25 mouse cellular contexts compared by ENCODE assay signal in genomic region chr4:148682961-148683360, GRCm38 (mm10). TPM values are rescaled to one million over a fixed set of nuclear protein-coding genes. Genes with fewer than 3 reads are reported as not detected.
DNase-seq lines count a peak whose midpoint lies in the region; ATAC-seq lines count a peak whose summit lies in the region.
"Had no signal": no experiment of that assay in that cellular context is flagged by ENCODE, and none has a peak within 500 bp of the region (broad histone marks: within the 10 kb centered on the region; RNA-seq: fewer than 3 reads in every experiment).

No protein-coding gene starts in this region.

- H3K36me3 ChIP-seq in embryonic facial prominence, embryonic 12.5 days = no peaks in the 10 kb centered on the region
- H3K36me3 ChIP-seq in limb, embryonic 11.5 days (ENCODE audit: control insufficient read depth, insufficient read depth, low read length) = no peaks in the 10 kb centered on the region
- no peaks in the 10 kb centered on the region for H3K36me3 ChIP-seq in midbrain, embryonic 10.5 days
- H3K36me3 ChIP-seq in midbrain, embryonic 13.5 days = no peaks in the 10 kb centered on the region
- H3K36me3 ChIP-seq: forebrain, embryonic 12.5 days; heart, embryonic 10.5 days; hindbrain, embryonic 10.5 days; liver, embryonic 13.5 days; midbrain, embryonic 12.5 days; neural tube, embryonic 12.5 days; stomach, embryonic 15.5 days had no signal

- H3K9ac ChIP-seq in embryonic facial prominence, embryonic 12.5 days = no peak overlapping the region
- no peak overlapping the region for H3K9ac ChIP-seq in limb, embryonic 11.5 days (ENCODE audit: low read length)
- H3K9ac ChIP-seq in midbrain, embryonic 13.5 days (replicated peaks) = no peak overlapping the region
- H3K9ac ChIP-seq: forebrain, embryonic 12.5 days; liver, embryonic 13.5 days; midbrain, embryonic 12.5 days; neural tube, embryonic 12.5 days; stomach, embryonic 15.5 days had no signal

- 92% methylated on average over 4 of the region's 4 CpGs for WGBS in embryonic facial prominence, embryonic 12.5 days
- WGBS in limb, embryonic 11.5 days = 91% methylated on average over 4 of the region's 4 CpGs
- WGBS in midbrain, embryonic 10.5 days = 92% methylated on average over 4 of the region's 4 CpGs
- 93% methylated on average over 4 of the region's 4 CpGs for WGBS in midbrain, embryonic 13.5 days

- no peaks in the 10 kb centered on the region for H3K9me3 ChIP-seq in embryonic facial prominence, embryonic 12.5 days
- H3K9me3 ChIP-seq in limb, embryonic 11.5 days (ENCODE audit: control insufficient read depth, low read length) = no peaks in the 10 kb centered on the region
- no peaks in the 10 kb centered on the region for H3K9me3 ChIP-seq in midbrain, embryonic 10.5 days (replicated peaks)
- no peaks in the 10 kb centered on the region for H3K9me3 ChIP-seq in midbrain, embryonic 13.5 days
- H3K9me3 ChIP-seq: forebrain, embryonic 12.5 days; heart, embryonic 10.5 days; hindbrain, embryonic 10.5 days; liver, embryonic 13.5 days; midbrain, embryonic 12.5 days; neural tube, embryonic 12.5 days; stomach, embryonic 15.5 days had no signal

- ATAC-seq in embryonic facial prominence, embryonic 12.5 days (ENCODE audit: insufficient number of reproducible peaks, insufficient read depth, low FRiP score, low TSS enrichment) = 0 out of 2 replicates have a peak, but pooled peaks have one; percentile 42
- ATAC-seq in limb, embryonic 11.5 days (ENCODE audit: insufficient number of reproducible peaks, low FRiP score, low TSS enrichment, low read depth) = no peak
- no peak for ATAC-seq in midbrain, embryonic 13.5 days
- ATAC-seq: hindbrain, postnatal 0 days had no signal

- 0 out of 2 replicates have a peak, but pooled peaks cover 15% of the 10 kb centered on the region for H3K27me3 ChIP-seq in embryonic facial prominence, embryonic 12.5 days
- peaks cover 2% of the 10 kb centered on the region; the same call in 1 of the 2 replicates for H3K27me3 ChIP-seq in limb, embryonic 11.5 days (ENCODE audit: control insufficient read depth, insufficient read depth, low read length)
- H3K27me3 ChIP-seq in midbrain, embryonic 10.5 days (ENCODE audit: low read depth, poor library complexity, severe bottlenecking) = peaks cover 66% of the 10 kb centered on the region
- H3K27me3 ChIP-seq in midbrain, embryonic 13.5 days = peaks cover 3% of the 10 kb centered on the region; the same call in 1 of the 2 replicates
- H3K27me3 ChIP-seq: stomach, embryonic 15.5 days had no signal

- no peak overlapping the region for H3K27ac ChIP-seq in embryonic facial prominence, embryonic 12.5 days
- H3K27ac ChIP-seq in limb, embryonic 11.5 days (replicated peaks; ENCODE audit: low read depth, low read length) = peak overlapping the region; percentile 45; the same call in 1 of the 2 replicates
- H3K27ac ChIP-seq in midbrain, embryonic 10.5 days (replicated peaks) = no peak overlapping the region
- H3K27ac ChIP-seq in midbrain, embryonic 13.5 days = no peak overlapping the region
- H3K27ac ChIP-seq: forebrain, embryonic 12.5 days; gastrocnemius, adult 2 months; hindbrain, postnatal 0 days; liver, embryonic 13.5 days; midbrain, embryonic 12.5 days; neural tube, embryonic 12.5 days; stomach, embryonic 15.5 days had no signal

- peak; percentile 10 for DNase-seq in thymus, postnatal 25 days
- no peak for DNase-seq in thymus, postnatal 10 days (ENCODE audit: low spot score in 2 of 2)
- DNase-seq in limb, embryonic 11.5 days (ENCODE audit: low spot score) = no peak
- DNase-seq in midbrain, embryonic 10.5 days (ENCODE audit: low spot score) = no peak
- DNase-seq in spleen, postnatal 10 days (ENCODE audit: low spot score in 2 of 2) = no peak
- DNase-seq: adrenal gland, postnatal 36 days; cerebellum, adult 9-10 months; gastrocnemius, adult 2 months; kidney, adult 2 months; kidney, postnatal 10 days; left cerebral cortex, postnatal 4 days; liver, embryonic 13.5 days; lung, adult 2 months; lung, postnatal 14 days; right cerebral cortex, postnatal 14 days had no signal

- no peak overlapping the region for H3K4me3 ChIP-seq in embryonic facial prominence, embryonic 12.5 days
- H3K4me3 ChIP-seq in limb, embryonic 11.5 days (ENCODE audit: low read depth, low read length) = no peak overlapping the region
- H3K4me3 ChIP-seq in midbrain, embryonic 10.5 days = no peak overlapping the region
- H3K4me3 ChIP-seq in midbrain, embryonic 13.5 days (replicated peaks) = no peak overlapping the region
- H3K4me3 ChIP-seq: forebrain, embryonic 12.5 days; gastrocnemius, adult 2 months; heart, embryonic 10.5 days; hindbrain, embryonic 10.5 days; liver, embryonic 13.5 days; midbrain, embryonic 12.5 days; neural tube, embryonic 12.5 days; stomach, embryonic 15.5 days had no signal

- peaks cover 34% of the 10 kb centered on the region for H3K4me1 ChIP-seq in embryonic facial prominence, embryonic 12.5 days
- peaks cover 26% of the 10 kb centered on the region for H3K4me1 ChIP-seq in limb, embryonic 11.5 days (ENCODE audit: control insufficient read depth, insufficient read depth, low read length)
- peaks cover 48% of the 10 kb centered on the region for H3K4me1 ChIP-seq in midbrain, embryonic 10.5 days
- peaks cover 8% of the 10 kb centered on the region for H3K4me1 ChIP-seq in midbrain, embryonic 13.5 days (replicated peaks)

- no peak overlapping the region for H3K4me2 ChIP-seq in embryonic facial prominence, embryonic 12.5 days (replicated peaks)
- no peak overlapping the region for H3K4me2 ChIP-seq in limb, embryonic 11.5 days (ENCODE audit: low read depth, severe bottlenecking)
- no peak overlapping the region for H3K4me2 ChIP-seq in midbrain, embryonic 13.5 days (replicated peaks)
- H3K4me2 ChIP-seq: forebrain, embryonic 12.5 days; liver, embryonic 13.5 days; midbrain, embryonic 12.5 days; neural tube, embryonic 12.5 days; stomach, embryonic 15.5 days had no signal

RNA-seq across cellular contexts. Expression of gene Gm572, which starts 39.8 kb away (rescaled TPM):
- polyA plus RNA-seq in embryonic facial prominence, embryonic 12.5 days (2016; fragmentation: Nextera tagmentation; extraction: Ambion mirVana) = not detected in 2 replicates
- not detected in 2 replicates for polyA plus RNA-seq in limb, embryonic 11.5 days (2014; fragmentation: Nextera tagmentation; extraction: Ambion mirVana)
- polyA plus RNA-seq in midbrain, embryonic 10.5 days (2016; fragmentation: Nextera tagmentation; extraction: Ambion mirVana) = 0.09 TPM in 1 of 2 replicates, not detected in the other
- not detected in 2 replicates for polyA plus RNA-seq in midbrain, embryonic 13.5 days (2015; fragmentation: Nextera tagmentation; extraction: Ambion mirVana)
- polyA plus RNA-seq: forebrain, embryonic 12.5 days; gonadal fat pad, adult 2 months; heart, embryonic 10.5 days; hindbrain, embryonic 10.5 days; hindbrain, postnatal 0 days; liver, embryonic 13.5 days; midbrain, embryonic 12.5 days; neural tube, embryonic 12.5 days had no signal

RNA-seq across cellular contexts. Expression of gene Tardbp, which starts 56.1 kb away (rescaled TPM):
- polyA plus RNA-seq in embryonic facial prominence, embryonic 12.5 days (2016; fragmentation: Nextera tagmentation; extraction: Ambion mirVana) = 362 and 375 TPM in 2 replicates
- 198 and 237 TPM in 2 replicates for polyA plus RNA-seq in limb, embryonic 11.5 days (2014; fragmentation: Nextera tagmentation; extraction: Ambion mirVana)
- polyA plus RNA-seq in midbrain, embryonic 10.5 days (2016; fragmentation: Nextera tagmentation; extraction: Ambion mirVana) = 427 and 457 TPM in 2 replicates
- 283 and 292 TPM in 2 replicates for polyA plus RNA-seq in midbrain, embryonic 13.5 days (2015; fragmentation: Nextera tagmentation; extraction: Ambion mirVana)
